Mouse (Mus musculus) mesoderm, embryonic 11.5 days (tissue): ENCODE results near the gene Wbp2.

Experiments
- DNase-seq: peaks from one replicate; pipeline ENCODE4 v3.0.0-alpha.2; 2012; ENCODE audit warnings: low read depth, low spot score

The Wbp2 gene

DNA sequence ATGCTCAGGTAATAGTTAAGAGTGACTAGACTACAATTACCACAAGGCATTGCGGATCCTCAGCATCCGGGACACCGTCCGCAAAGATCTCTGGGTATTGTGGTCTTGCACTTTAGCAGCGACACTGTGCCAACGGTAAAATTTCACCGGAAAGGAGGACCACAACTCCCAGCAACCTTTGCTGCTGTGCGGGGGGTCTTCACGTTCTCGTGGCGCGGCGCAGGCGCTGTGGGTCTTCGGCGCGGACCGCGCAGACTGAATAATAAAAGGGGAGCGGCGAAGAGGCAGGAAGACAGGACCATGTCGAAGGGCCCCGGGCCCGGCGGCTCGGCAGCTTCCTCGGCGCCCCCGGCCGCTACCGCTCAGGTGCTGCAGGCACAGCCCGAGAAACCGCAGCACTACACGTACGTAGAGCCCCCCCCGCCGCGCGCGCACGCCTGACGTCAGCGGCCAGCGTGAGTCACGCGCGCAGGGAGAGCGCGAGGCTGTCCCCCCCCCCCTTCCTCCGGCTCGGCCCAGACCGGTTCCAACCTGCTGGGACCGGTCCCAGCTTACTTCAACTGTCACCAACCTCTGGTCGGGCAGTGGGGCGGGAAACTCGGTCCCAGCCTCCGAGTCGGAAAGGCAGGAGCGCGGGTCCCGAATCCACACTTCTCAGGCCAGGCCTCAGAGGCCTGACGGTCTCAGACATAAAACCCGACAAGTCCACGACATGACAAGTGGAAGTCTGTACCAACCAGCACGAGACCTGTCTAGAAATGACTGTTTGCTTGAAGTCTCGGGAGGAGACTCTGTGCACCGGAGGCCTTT lies 56.5 kb downstream of the Wbp2 start, which contains the start of gene Unk:
Gene Unk (plus strand): TSS at position 235 of the 810 bp plus-strand sequence.
- DNase-seq, result peak; percentile 98

DNA sequence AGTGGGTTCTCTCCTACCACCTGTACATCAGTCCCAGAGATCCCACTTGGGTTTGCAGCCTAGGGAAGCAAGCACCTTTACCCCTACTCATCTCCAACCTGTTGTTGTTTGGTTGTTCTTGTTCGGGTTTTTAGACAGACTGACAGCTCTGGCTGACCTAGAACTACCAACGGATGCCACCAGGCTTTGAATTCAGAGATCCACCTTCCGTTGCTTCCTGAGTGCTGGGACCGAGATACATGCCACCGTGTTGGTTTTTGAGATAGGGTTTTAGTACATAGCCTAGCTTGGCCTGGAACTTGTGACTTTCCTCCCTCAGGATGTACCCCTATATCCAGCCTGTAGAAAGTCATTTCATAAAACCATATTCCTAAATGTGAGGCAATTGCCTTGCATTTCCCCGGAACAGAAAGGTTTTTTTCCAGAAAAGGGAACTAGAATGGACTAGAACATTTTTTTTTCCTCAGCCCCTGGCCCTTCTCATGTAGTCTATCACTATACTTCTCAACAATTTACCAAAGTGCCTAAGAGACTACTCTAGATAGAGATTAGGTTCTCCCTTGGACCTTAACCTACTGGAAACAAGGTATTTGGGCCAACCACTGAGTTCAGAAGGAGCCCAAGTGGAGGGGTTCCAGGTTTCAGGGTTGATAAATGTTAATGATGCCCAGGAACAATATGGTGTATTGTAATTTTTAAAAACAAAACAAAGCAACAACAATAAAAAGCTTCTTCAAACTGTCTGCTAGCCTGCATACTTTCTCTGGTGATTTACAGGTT lies 57.5 kb downstream of the Wbp2 start:
- DNase-seq, result no peak
